Mouse (Mus musculus): ENCODE measurements around the gene Baiap2l1. TPM values are rescaled to one million over a fixed set of nuclear protein-coding genes. Genes with fewer than 3 reads are reported as not detected.

Gene Baiap2l1
- 6.8 and 8.2 TPM in 2 replicates for polyA plus RNA-seq (2014; fragmentation: Nextera tagmentation; extraction: Ambion mirVana)

DNA sequence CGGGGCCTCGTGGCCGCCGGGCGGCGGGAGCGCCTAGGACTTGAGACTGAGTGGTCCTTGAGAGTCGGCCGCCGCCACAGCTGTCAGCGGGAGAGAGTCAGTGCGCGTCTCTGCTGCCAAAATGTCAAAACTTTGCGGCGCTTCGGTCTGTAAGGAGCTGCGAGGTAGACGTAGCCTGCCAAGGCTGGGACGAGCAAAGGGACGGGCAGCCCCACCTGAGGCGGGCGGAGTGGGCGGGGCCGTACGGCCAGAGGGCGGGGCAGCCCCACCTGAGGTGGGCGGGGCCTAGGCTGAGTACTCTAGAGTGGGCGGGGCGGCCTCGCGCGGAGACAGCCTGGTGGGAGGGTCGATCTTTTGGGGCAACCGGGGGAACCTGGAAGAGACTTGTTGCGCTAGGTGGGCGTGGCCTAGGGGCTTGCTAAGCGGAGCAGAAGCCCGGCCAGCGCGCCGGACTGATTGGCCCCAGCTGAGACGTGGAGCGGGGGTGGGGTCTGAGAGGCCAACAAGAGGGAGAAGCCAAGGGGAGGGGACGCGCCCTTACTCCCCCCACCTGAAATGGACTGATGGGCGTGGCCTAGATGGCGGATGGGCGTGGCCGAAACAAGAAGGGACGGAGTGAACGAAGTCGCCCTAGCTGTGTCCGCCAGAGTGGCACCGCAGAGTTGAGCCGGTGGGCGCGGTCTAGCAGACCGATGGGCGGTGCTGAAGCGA, at the start of gene Baiap2l1:
Baiap2l1 (minus strand) TSS at position 232 of the 711 bp plus-strand sequence.
- Histone ChIP-seq H3K27me3 (replicated peaks; ENCODE audit: control insufficient read depth, insufficient read depth, low read length) (peaks cover 16% of the 10 kb centered on the region), H3K27ac (ENCODE audit: low read depth, low read length) (no peak within 1 kb of the TSS), H3K4me3 (ENCODE audit: low read depth, low read length) (peak within 1 kb of the TSS; percentile 62), H3K9ac (ENCODE audit: low read depth, low read length) (peak within 1 kb of the TSS; percentile 53), H3K9me3 (ENCODE audit: control insufficient read depth, low read length) (no peaks in the 10 kb centered on the region), H3K36me3 (ENCODE audit: control insufficient read depth, insufficient read depth, low read length) (no peaks in the 10 kb centered on the region), H3K4me1 (replicated peaks; ENCODE audit: control insufficient read depth, insufficient read depth, low read length) (peaks cover 8% of the 10 kb centered on the region), H3K4me2 (peak within 1 kb of the TSS; percentile 85)
- peak; percentile 94 for ATAC-seq (replicated peaks; ENCODE audit: low FRiP score)
- under 1% methylated on average over 58 of the region's 60 CpGs for WGBS
- peak; percentile 92 for DNase-seq (ENCODE audit: low spot score)

DNA sequence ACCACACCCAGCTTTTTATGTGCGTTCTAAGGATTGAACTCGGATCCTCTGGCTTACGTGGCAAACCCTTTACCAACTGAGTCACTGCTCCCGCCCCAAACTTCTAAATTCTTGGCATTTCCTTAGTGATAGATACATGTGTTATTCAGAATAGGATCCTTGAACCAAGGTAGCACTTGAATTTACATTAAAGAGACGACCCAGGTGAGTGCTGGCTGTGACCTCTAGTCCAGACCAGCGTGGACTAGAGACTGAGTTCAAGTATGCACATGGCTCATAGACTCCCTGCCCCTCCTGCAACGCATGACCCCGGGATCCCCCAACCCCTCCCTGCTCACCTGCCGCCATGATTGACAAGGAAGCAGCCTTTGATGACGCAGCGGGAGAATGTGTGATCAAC, 48.3 kb upstream of the Baiap2l1 start:
- 81% methylated on average over 11 of the region's 11 CpGs for WGBS
- DNase-seq (ENCODE audit: low spot score) (no peak), ATAC-seq (replicated peaks; ENCODE audit: low FRiP score) (no peak)
- Histone ChIP-seq H3K9me3 (ENCODE audit: control insufficient read depth, low read length) (no peaks in the 10 kb centered on the region), H3K4me2 (no peak overlapping the region), H3K36me3 (ENCODE audit: control insufficient read depth, insufficient read depth, low read length) (no peaks in the 10 kb centered on the region), H3K4me1 (replicated peaks; ENCODE audit: control insufficient read depth, insufficient read depth, low read length) (no peaks in the 10 kb centered on the region), H3K4me3 (ENCODE audit: low read depth, low read length) (no peak overlapping the region), H3K27ac (ENCODE audit: low read depth, low read length) (no peak overlapping the region), H3K27me3 (replicated peaks; ENCODE audit: control insufficient read depth, insufficient read depth, low read length) (no peaks in the 10 kb centered on the region), H3K9ac (ENCODE audit: low read depth, low read length) (no peak overlapping the region)

DNA sequence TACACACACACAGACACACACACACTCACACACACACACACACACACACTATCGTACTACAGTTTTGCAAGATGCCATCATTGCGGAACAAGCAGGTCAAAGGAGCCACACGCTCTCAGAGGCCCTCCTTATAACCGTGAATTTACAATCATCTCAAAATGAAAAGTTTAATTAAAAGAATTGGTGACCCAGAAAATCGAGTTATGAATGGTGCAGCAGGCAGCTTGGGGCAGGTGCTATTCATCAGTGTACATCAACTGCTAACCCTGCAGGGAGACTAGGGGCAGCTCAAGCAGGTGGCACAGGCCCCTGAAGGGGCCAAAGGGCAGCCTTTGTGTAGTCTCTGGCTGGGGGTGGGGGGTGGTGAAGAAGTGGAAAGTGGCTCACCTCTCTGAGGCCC, 42.9 kb upstream of the Baiap2l1 start:
- no peak overlapping the region for H3K27ac ChIP-seq (ENCODE audit: low read depth, low read length)
- WGBS = 80% methylated on average over 5 of the region's 5 CpGs
- DNase-seq (ENCODE audit: low spot score) (no peak), ATAC-seq (replicated peaks; ENCODE audit: low FRiP score) (no peak)
- H3K4me3 ChIP-seq (ENCODE audit: low read depth, low read length) = no peak overlapping the region
- H3K27me3 ChIP-seq (replicated peaks; ENCODE audit: control insufficient read depth, insufficient read depth, low read length) = no peaks in the 10 kb centered on the region
- H3K4me2 ChIP-seq = no peak overlapping the region
- no peaks in the 10 kb centered on the region for H3K36me3 ChIP-seq (ENCODE audit: control insufficient read depth, insufficient read depth, low read length)
- H3K9me3 ChIP-seq (ENCODE audit: control insufficient read depth, low read length) = no peaks in the 10 kb centered on the region
- no peaks in the 10 kb centered on the region for H3K4me1 ChIP-seq (replicated peaks; ENCODE audit: control insufficient read depth, insufficient read depth, low read length)
- no peak overlapping the region for H3K9ac ChIP-seq (ENCODE audit: low read depth, low read length)

DNA sequence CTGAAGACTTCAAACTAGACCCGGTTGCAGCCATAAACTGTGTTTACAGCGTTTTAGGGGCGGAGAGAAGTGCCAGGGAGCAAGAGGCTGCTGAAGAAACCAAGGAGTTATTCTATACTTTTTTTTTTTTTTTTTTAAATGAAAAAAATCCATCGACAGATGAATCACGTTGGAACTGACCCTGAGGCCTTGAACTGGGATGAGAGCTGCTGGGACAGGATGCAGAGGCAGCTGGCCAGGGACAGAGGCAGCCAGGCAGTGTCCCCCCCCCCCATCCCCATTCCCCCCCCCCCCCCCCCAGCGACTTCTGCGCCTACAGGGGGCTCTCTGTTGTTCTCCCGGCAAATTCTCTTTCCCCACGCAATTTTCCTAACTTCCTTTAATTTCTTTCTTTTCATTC, 39.7 kb upstream of the Baiap2l1 start:
- DNase-seq (ENCODE audit: low spot score) (no peak), ATAC-seq (replicated peaks; ENCODE audit: low FRiP score) (no peak)
- Histone ChIP-seq H3K27ac (ENCODE audit: low read depth, low read length) (no peak overlapping the region), H3K4me2 (no peak overlapping the region), H3K36me3 (ENCODE audit: control insufficient read depth, insufficient read depth, low read length) (no peaks in the 10 kb centered on the region), H3K4me3 (ENCODE audit: low read depth, low read length) (no peak overlapping the region), H3K9ac (ENCODE audit: low read depth, low read length) (no peak overlapping the region), H3K4me1 (replicated peaks; ENCODE audit: control insufficient read depth, insufficient read depth, low read length) (no peaks in the 10 kb centered on the region), H3K27me3 (replicated peaks; ENCODE audit: control insufficient read depth, insufficient read depth, low read length) (no peaks in the 10 kb centered on the region), H3K9me3 (ENCODE audit: control insufficient read depth, low read length) (no peaks in the 10 kb centered on the region)
- 29% methylated on average over 5 of the region's 9 CpGs for WGBS

DNA sequence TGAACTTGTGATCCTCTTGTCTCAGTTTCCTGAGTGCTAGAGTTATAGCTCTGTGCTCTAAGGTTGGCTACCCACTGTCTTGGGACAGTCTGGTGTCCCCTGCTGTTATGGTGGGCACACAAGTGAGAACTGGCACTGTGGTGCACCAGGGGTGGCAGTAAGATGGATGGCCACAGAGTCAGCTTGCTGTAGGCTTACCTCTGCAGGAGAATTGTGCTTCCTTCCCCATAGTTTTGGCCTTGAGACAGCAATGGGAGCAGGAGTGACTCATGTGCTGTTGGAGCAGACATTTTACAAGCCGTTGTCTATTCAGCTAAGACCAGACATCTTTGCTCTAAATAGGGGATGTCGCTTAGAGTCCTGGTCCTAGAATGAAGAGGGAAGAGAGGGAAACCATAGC, 36.2 kb upstream of the Baiap2l1 start:
- Histone ChIP-seq H3K4me3 (ENCODE audit: low read depth, low read length) (no peak overlapping the region), H3K4me2 (no peak overlapping the region), H3K9me3 (ENCODE audit: control insufficient read depth, low read length) (no peaks in the 10 kb centered on the region), H3K27me3 (replicated peaks; ENCODE audit: control insufficient read depth, insufficient read depth, low read length) (no peaks in the 10 kb centered on the region), H3K9ac (ENCODE audit: low read depth, low read length) (no peak overlapping the region), H3K36me3 (ENCODE audit: control insufficient read depth, insufficient read depth, low read length) (no peaks in the 10 kb centered on the region), H3K4me1 (replicated peaks; ENCODE audit: control insufficient read depth, insufficient read depth, low read length) (no peaks in the 10 kb centered on the region), H3K27ac (ENCODE audit: low read depth, low read length) (no peak overlapping the region)
- ATAC-seq (replicated peaks; ENCODE audit: low FRiP score) (no peak), DNase-seq (ENCODE audit: low spot score) (no peak)
- WGBS = 69% methylated on average over 2 of the region's 2 CpGs

- WGBS = 9% methylated on average over 6 of the region's 6 CpGs
- ATAC-seq (replicated peaks; ENCODE audit: low FRiP score) = 0 out of 2 replicates have a peak, but pooled peaks have one; percentile 43
- DNase-seq (ENCODE audit: low spot score) = peak; percentile 39
Observed at GRCm38 (mm10) chr5:144387851-144388250, 29.9 kb upstream of the Baiap2l1 start.

DNA sequence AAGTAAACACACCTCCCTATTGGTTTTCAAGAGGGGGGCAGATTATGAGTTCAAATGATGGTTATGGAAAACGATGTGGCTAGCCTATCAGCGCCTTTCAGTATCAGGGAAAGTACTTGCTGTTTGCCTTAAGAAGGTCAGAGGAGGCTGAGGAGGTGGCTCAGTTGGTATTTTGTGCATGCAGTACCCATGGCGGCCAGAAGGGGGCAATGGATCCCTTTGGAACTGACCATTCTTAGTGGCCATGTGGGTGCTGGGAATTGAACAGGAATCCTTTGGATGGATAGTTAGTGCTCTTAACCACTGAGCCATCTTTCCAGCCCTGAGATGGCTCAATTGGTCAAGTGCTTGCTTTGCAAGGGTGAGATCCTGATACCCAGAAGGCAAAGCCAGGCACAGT, 26.0 kb upstream of the Baiap2l1 start:
- Histone ChIP-seq H3K9ac (ENCODE audit: low read depth, low read length) (no peak overlapping the region), H3K4me1 (replicated peaks; ENCODE audit: control insufficient read depth, insufficient read depth, low read length) (no peaks in the 10 kb centered on the region), H3K4me3 (ENCODE audit: low read depth, low read length) (no peak overlapping the region), H3K36me3 (ENCODE audit: control insufficient read depth, insufficient read depth, low read length) (no peaks in the 10 kb centered on the region), H3K4me2 (no peak overlapping the region), H3K27me3 (replicated peaks; ENCODE audit: control insufficient read depth, insufficient read depth, low read length) (no peaks in the 10 kb centered on the region), H3K27ac (ENCODE audit: low read depth, low read length) (no peak overlapping the region), H3K9me3 (ENCODE audit: control insufficient read depth, low read length) (0 out of 2 replicates have a peak, but pooled peaks cover 2% of the 10 kb centered on the region)
- no peak for DNase-seq (ENCODE audit: low spot score)
- WGBS = 53% methylated on average over 3 of the region's 3 CpGs
- ATAC-seq (replicated peaks; ENCODE audit: low FRiP score) = no peak

More at GRCm38 (mm10) chr5:144387851-144388250, 29.9 kb upstream of the Baiap2l1 start:
- no peaks in the 10 kb centered on the region for H3K27me3 ChIP-seq (replicated peaks; ENCODE audit: control insufficient read depth, insufficient read depth, low read length)
- no peak overlapping the region for H3K4me3 ChIP-seq (ENCODE audit: low read depth, low read length)
- no peak overlapping the region for H3K4me2 ChIP-seq
- H3K9ac ChIP-seq (ENCODE audit: low read depth, low read length) = no peak overlapping the region
- 0 out of 2 replicates have a peak, but pooled peaks cover 2% of the 10 kb centered on the region for H3K9me3 ChIP-seq (ENCODE audit: control insufficient read depth, low read length)
- H3K4me1 ChIP-seq (replicated peaks; ENCODE audit: control insufficient read depth, insufficient read depth, low read length) = no peaks in the 10 kb centered on the region
- no peak overlapping the region for H3K27ac ChIP-seq (ENCODE audit: low read depth, low read length)
- no peaks in the 10 kb centered on the region for H3K36me3 ChIP-seq (ENCODE audit: control insufficient read depth, insufficient read depth, low read length)

GRCm38 (mm10) chr5:144381782-144382181, 23.9 kb upstream of the Baiap2l1 start:
- Histone ChIP-seq H3K9me3 (ENCODE audit: control insufficient read depth, low read length) (0 out of 2 replicates have a peak, but pooled peaks cover 2% of the 10 kb centered on the region), H3K36me3 (ENCODE audit: control insufficient read depth, insufficient read depth, low read length) (no peaks in the 10 kb centered on the region), H3K4me1 (replicated peaks; ENCODE audit: control insufficient read depth, insufficient read depth, low read length) (no peaks in the 10 kb centered on the region), H3K9ac (ENCODE audit: low read depth, low read length) (no peak overlapping the region), H3K4me3 (ENCODE audit: low read depth, low read length) (no peak overlapping the region), H3K27ac (ENCODE audit: low read depth, low read length) (no peak overlapping the region), H3K27me3 (replicated peaks; ENCODE audit: control insufficient read depth, insufficient read depth, low read length) (no peaks in the 10 kb centered on the region), H3K4me2 (no peak overlapping the region)
- DNase-seq (ENCODE audit: low spot score) = no peak
- no peak for ATAC-seq (replicated peaks; ENCODE audit: low FRiP score)
- WGBS = 69% methylated on average over 3 of the region's 3 CpGs

DNA sequence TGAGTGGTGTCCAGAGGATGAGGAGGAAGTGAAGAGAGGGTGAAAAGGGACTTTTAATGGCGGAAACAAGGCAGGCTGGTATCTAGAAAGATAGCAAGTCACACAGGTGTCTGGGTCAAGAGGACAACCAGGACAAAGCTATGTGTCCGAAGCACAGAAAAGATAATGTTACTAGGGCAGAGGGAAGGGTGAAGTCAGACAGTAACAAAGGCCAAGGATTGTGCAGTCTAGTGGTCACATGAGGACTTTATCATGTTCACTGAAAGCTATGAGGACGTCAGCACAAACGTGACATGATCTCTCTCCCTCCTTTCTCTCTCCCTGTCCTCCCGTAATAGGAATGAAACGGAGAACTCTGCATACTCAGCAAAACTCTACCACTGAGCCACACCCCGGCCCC, 22.8 kb upstream of the Baiap2l1 start:
- H3K4me3 ChIP-seq (ENCODE audit: low read depth, low read length) = no peak overlapping the region
- ATAC-seq (replicated peaks; ENCODE audit: low FRiP score) (no peak), DNase-seq (ENCODE audit: low spot score) (no peak)
- no peak overlapping the region for H3K9ac ChIP-seq (ENCODE audit: low read depth, low read length)
- H3K36me3 ChIP-seq (ENCODE audit: control insufficient read depth, insufficient read depth, low read length) = no peaks in the 10 kb centered on the region
- H3K4me2 ChIP-seq = no peak overlapping the region
- no peaks in the 10 kb centered on the region for H3K27me3 ChIP-seq (replicated peaks; ENCODE audit: control insufficient read depth, insufficient read depth, low read length)
- no peak overlapping the region for H3K27ac ChIP-seq (ENCODE audit: low read depth, low read length)
- H3K9me3 ChIP-seq (ENCODE audit: control insufficient read depth, low read length) = 0 out of 2 replicates have a peak, but pooled peaks cover 2% of the 10 kb centered on the region
- WGBS = 85% methylated on average over 7 of the region's 7 CpGs
- no peaks in the 10 kb centered on the region for H3K4me1 ChIP-seq (replicated peaks; ENCODE audit: control insufficient read depth, insufficient read depth, low read length)
